Mouse (Mus musculus) E14TG2a.4 (cell line): ENCODE data around the gene Pomgnt1.

Source experiments
- H3K27me3 ChIP-seq: 2 replicates; pipeline ENCODE4 v1.6.1; 2014; ENCODE audit warnings: low read length, control low read depth; ENCODE audit not compliant: insufficient read depth
- H3K36me3 ChIP-seq: 2 replicates; pipeline ENCODE4 v1.6.1; 2014; ENCODE audit warnings: low read length, control low read depth; ENCODE audit not compliant: insufficient read depth
- H3K4me1 ChIP-seq: replicated peaks from 2 replicates; pipeline ENCODE4 v1.6.1; 2014; ENCODE audit warnings: low read depth, low read length, control low read depth
- H3K4me3 ChIP-seq: replicated peaks from 2 replicates; pipeline ENCODE4 v1.5.1; 2014; ENCODE audit warnings: mild to moderate bottlenecking, low read length
- H3K9me3 ChIP-seq: 2 replicates; pipeline ENCODE4 v1.6.1; 2014; ENCODE audit warnings: low read length, control low read depth
- CTCF ChIP-seq: conservative IDR thresholded peaks from 2 replicates; pipeline ENCODE4 v1.5.1; 2014; ENCODE audit warnings: low read length
- NANOG ChIP-seq: IDR thresholded peaks from 2 replicates; pipeline ENCODE4 v1.6.1; 2014; ENCODE audit warnings: borderline replicate concordance, low read length, mixed read lengths
- POU5F1 ChIP-seq: IDR thresholded peaks from 2 replicates; pipeline ENCODE4 v1.6.1; 2014; ENCODE audit warnings: low read length, borderline replicate concordance

Pomgnt1 gene

DNA sequence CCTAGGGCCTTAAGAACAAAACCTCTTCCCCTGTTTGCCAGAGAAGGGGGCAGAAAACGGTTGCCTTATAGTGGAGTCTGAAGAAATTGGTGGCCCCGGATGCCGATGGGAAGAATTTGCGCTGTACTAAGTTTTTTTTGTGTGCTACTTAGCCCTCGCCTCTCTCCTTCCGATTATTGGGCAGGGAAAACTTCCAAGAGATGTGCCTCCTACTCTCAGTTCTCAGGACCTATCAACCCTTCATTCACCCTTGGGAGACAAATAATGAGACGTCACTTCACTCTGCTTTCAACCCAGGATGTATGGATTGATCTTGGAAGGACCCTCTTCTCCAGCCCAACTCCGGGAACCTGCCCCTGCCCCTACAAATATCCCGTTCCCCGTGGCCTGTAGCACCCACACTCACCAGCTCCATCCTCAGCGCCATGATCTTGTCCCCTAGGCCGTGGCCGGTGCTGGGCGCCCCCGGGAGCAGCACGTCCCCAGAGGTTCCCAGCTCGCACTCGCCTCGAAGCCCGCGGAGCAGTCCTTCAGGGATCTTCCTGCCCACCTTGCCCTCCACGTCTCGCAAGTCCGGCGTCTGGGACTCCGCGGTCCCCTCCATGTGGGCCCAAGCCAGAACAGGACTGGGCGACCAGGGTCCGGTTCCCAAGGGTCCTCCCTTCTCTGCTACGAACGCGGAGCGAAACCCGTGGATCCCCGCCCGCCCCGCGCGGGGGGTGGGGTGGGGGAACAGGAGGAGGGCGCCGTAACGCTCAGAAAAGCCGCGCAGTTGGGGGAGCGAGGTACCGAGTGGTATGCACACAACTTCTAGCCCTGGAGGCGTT lies 20.5 kb downstream of the Pomgnt1 start:
- Histone ChIP-seq H3K4me1 (peaks cover 58% of the 10 kb centered on the region), H3K4me3 (peak overlapping the region; percentile 83), H3K27me3 (peaks cover 34% of the 10 kb centered on the region), H3K36me3 (no peaks in the 10 kb centered on the region), H3K9me3 (peaks cover 4% of the 10 kb centered on the region)
- TF ChIP-seq POU5F1 (no peak), CTCF (no peak), NANOG (no peak)

GRCm38 (mm10) chr4:116149812-116150155 lies 26.1 kb downstream of the Pomgnt1 start:
- peaks cover 47% of the 10 kb centered on the region for H3K4me1 ChIP-seq
- peaks cover 34% of the 10 kb centered on the region for H3K36me3 ChIP-seq
- H3K27me3 ChIP-seq, result peaks cover 11% of the 10 kb centered on the region
- peak overlapping the region; percentile 89 for H3K4me3 ChIP-seq
- peaks cover 4% of the 10 kb centered on the region for H3K9me3 ChIP-seq
- TF ChIP-seq POU5F1 (no peak), CTCF (no peak), NANOG (no peak)

DNA sequence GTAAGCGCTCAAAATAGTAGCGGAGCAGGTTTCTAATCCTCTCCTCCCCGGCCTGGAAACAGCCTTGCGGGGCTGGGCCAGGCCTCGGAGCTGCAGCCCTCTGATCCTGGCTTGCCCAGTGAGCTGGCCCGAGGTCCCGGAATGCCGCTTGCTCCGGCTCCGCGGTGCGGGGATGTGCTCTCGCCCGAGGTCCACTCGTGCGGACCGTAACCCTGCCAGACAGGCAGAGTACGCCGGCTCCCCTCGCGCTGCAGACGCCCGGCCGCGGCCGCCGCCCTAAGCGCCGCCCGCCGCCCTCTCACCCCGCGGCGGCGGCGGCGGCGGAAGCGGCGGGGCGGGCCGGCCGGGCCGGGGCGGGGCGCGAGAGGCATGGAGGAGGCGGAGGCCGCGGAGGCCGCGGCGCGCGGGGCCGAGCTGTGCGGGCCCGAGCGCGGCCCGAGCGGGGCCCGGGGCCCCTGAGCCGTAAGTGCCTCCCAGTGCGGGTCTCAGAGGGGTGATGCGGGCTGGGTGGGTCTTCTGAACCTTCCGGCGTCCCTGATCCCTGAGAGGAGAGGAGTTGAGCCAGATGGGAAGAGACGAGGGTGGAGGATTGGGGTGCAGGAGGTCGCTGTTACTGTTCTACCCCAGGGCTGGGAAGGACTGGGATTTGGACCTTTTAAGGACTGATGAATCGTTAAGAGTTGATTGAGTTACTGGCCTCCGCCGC lies 26.7 kb downstream of the Pomgnt1 start:
- Histone ChIP-seq H3K36me3 (peaks cover 39% of the 10 kb centered on the region), H3K4me3 (peak overlapping the region; percentile 89), H3K27me3 (peaks cover 6% of the 10 kb centered on the region), H3K4me1 (peaks cover 44% of the 10 kb centered on the region), H3K9me3 (peaks cover 4% of the 10 kb centered on the region)
- TF ChIP-seq CTCF, result no peak
- no peak for TF ChIP-seq NANOG
- no peak for TF ChIP-seq POU5F1

- Histone ChIP-seq H3K27me3 (peaks cover 3% of the 10 kb centered on the region; the same call in 1 of the 2 replicates), H3K9me3 (peaks cover 4% of the 10 kb centered on the region), H3K4me1 (peaks cover 44% of the 10 kb centered on the region), H3K36me3 (peaks cover 45% of the 10 kb centered on the region), H3K4me3 (peak overlapping the region; percentile 89)
- TF ChIP-seq NANOG (no peak), CTCF (no peak), POU5F1 (no peak)
Observed at GRCm38 (mm10) chr4:116150862-116151221, 27.2 kb downstream of the Pomgnt1 start.

DNA sequence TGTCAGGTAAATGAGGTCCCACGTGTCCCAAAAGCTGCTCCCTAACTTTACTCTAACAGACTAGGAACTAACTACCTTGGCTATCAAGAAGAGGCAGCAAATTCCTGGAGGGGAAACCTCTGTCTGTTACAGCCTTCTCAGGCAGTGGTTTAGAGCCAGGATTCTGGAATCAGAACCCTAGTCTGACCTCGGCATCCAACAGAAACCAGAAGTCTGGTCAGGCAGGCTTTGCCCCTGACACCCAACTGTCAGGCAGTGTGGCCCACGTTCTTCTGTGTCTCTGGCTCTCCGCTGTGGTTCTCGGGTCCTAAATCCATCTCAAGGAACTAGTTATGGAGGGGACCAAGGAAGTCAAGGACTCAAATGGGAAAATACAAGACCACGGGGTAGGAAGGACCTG lies 27.6 kb downstream of the Pomgnt1 start, which contains the start of gene Lurap1:
TSS of gene Lurap1 (minus strand) at position 101 of the 400 bp plus-strand sequence.
- Histone ChIP-seq H3K36me3 (peaks cover 48% of the 10 kb centered on the region), H3K4me3 (peak within 1 kb of the TSS; percentile 89), H3K4me1 (peaks cover 44% of the 10 kb centered on the region), H3K27me3 (peaks cover 3% of the 10 kb centered on the region; the same call in 1 of the 2 replicates), H3K9me3 (peaks cover 4% of the 10 kb centered on the region)
- no peak for TF ChIP-seq CTCF
- TF ChIP-seq POU5F1, result no peak
- TF ChIP-seq NANOG, result no peak

- Histone ChIP-seq H3K4me3 (no peak overlapping the region), H3K27me3 (peaks cover 3% of the 10 kb centered on the region; the same call in 1 of the 2 replicates), H3K36me3 (peaks cover 63% of the 10 kb centered on the region), H3K9me3 (no peaks in the 10 kb centered on the region), H3K4me1 (peaks cover 46% of the 10 kb centered on the region)
- TF ChIP-seq NANOG (no peak), CTCF (no peak), POU5F1 (no peak)
Observed at GRCm38 (mm10) chr4:116152702-116153101, 29.1 kb downstream of the Pomgnt1 start.

GRCm38 (mm10) chr4:116157882-116158281 lies 34.2 kb downstream of the Pomgnt1 start:
- Histone ChIP-seq H3K4me1 (peaks cover 38% of the 10 kb centered on the region), H3K36me3 (peaks cover 96% of the 10 kb centered on the region), H3K4me3 (no peak overlapping the region), H3K27me3 (no peaks in the 10 kb centered on the region), H3K9me3 (no peaks in the 10 kb centered on the region)
- TF ChIP-seq CTCF (no peak), NANOG (no peak), POU5F1 (no peak)

DNA sequence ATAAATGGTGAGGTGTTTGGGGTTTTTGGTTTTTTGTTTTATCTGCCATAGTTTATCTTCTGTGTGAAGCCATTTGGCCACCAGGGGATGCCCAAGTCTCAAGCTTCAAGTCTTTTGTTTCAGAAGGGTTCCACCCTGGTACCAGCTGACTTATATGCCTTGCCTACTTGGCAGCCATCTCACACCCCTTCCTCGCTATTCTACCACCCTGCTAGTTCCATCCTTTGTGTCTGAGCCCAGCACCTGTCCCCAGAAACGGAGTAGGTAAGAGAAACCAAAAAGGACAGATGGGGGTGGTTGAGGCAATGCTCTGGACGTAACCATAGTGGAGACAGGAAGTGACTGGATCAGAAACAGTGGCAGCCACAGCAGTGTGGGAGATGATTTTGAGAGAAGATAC lies 36.3 kb downstream of the Pomgnt1 start:
- Histone ChIP-seq H3K4me3 (no peak overlapping the region), H3K9me3 (no peaks in the 10 kb centered on the region), H3K36me3 (peaks cover 76% of the 10 kb centered on the region), H3K4me1 (peaks cover 32% of the 10 kb centered on the region), H3K27me3 (no peaks in the 10 kb centered on the region)
- TF ChIP-seq CTCF (peak; percentile 50), NANOG (no peak)

GRCm38 (mm10) chr4:116160769-116161168 lies 37.1 kb downstream of the Pomgnt1 start:
- TF ChIP-seq CTCF (no peak), POU5F1 (no peak), NANOG (no peak)
- no peaks in the 10 kb centered on the region for H3K9me3 ChIP-seq
- H3K4me3 ChIP-seq, result no peak overlapping the region
- peaks cover 68% of the 10 kb centered on the region for H3K36me3 ChIP-seq
- no peaks in the 10 kb centered on the region for H3K27me3 ChIP-seq
- peaks cover 40% of the 10 kb centered on the region for H3K4me1 ChIP-seq
